Mouse (Mus musculus): ENCODE data around the gene Kifc5b.
"Not testable (repeated sequence)": the region's sequence is repeated elsewhere in the genome, so short reads cannot be mapped to it uniquely, and the experiment has no call there.

The Kifc5b gene

GRCm38 (mm10) chr17:26916711-26917482 is at the start of gene Kifc5b:
TSS of gene Kifc5b (plus strand) at chr17:26917091.
- peak; percentile 98 to 99 for DNase-seq (ENCODE audit: low spot score in 2 of 2)

- DNase-seq (ENCODE audit: low spot score in 2 of 2), result no peak
These were observed 48.1 kb upstream of the Kifc5b start for GRCm38 (mm10) chr17:26868756-26869155.

- DNase-seq (ENCODE audit: low spot score in 2 of 2), result no peak
These were observed 44.0 kb upstream of the Kifc5b start for GRCm38 (mm10) chr17:26872870-26873269.

- no peak for DNase-seq (ENCODE audit: low spot score in 2 of 2)
These were observed 43.4 kb upstream of the Kifc5b start for GRCm38 (mm10) chr17:26873502-26873901.

GRCm38 (mm10) chr17:26874542-26874941 is 42.3 kb upstream of the Kifc5b start:
- no peak for DNase-seq (ENCODE audit: low spot score in 2 of 2)

GRCm38 (mm10) chr17:26877927-26878326 is 39.0 kb upstream of the Kifc5b start:
- DNase-seq (ENCODE audit: low spot score in 2 of 2), result no peak

- DNase-seq (ENCODE audit: low spot score in 2 of 2), result no peak
These were observed 37.7 kb upstream of the Kifc5b start for GRCm38 (mm10) chr17:26879235-26879634.

- no peak for DNase-seq (ENCODE audit: low spot score in 2 of 2)
These were observed 34.2 kb upstream of the Kifc5b start for GRCm38 (mm10) chr17:26882706-26883105.

GRCm38 (mm10) chr17:26883585-26883984 is 33.3 kb upstream of the Kifc5b start:
- DNase-seq (ENCODE audit: low spot score in 2 of 2), result no peak

GRCm38 (mm10) chr17:26884995-26885926 is 31.6 kb upstream of the Kifc5b start:
- peak; percentile 78 to 80 for DNase-seq (ENCODE audit: low spot score in 2 of 2)

- DNase-seq (ENCODE audit: low spot score in 2 of 2), result peak; percentile 75 to 79
These were observed 30.7 kb upstream of the Kifc5b start for GRCm38 (mm10) chr17:26886047-26886749.

GRCm38 (mm10) chr17:26887926-26888325 is 29.0 kb upstream of the Kifc5b start:
- DNase-seq (ENCODE audit: low spot score in 2 of 2), result no peak

- no peak for DNase-seq (ENCODE audit: low spot score in 2 of 2)
These were observed 24.1 kb upstream of the Kifc5b start for GRCm38 (mm10) chr17:26892635-26893375.

- DNase-seq (ENCODE audit: low spot score in 2 of 2), result no peak
These were observed 23.4 kb upstream of the Kifc5b start for GRCm38 (mm10) chr17:26893492-26893891.

- DNase-seq (ENCODE audit: low spot score in 2 of 2), result no peak
These were observed 22.5 kb upstream of the Kifc5b start for GRCm38 (mm10) chr17:26894342-26894741.

- DNase-seq (ENCODE audit: low spot score in 2 of 2), result peak; percentile 53 to 54
These were observed 21.3 kb upstream of the Kifc5b start for GRCm38 (mm10) chr17:26895578-26895977.

- no peak for DNase-seq (ENCODE audit: low spot score in 2 of 2)
These were observed 16.0 kb upstream of the Kifc5b start for GRCm38 (mm10) chr17:26900916-26901315.

- DNase-seq (ENCODE audit: low spot score in 2 of 2), result no peak
These were observed 12.6 kb upstream of the Kifc5b start for GRCm38 (mm10) chr17:26904320-26904719.

GRCm38 (mm10) chr17:26907506-26907905 is 9.4 kb upstream of the Kifc5b start:
- not testable (repeated sequence) for DNase-seq (ENCODE audit: low spot score in 2 of 2)

GRCm38 (mm10) chr17:26915248-26915647 is 1.6 kb upstream of the Kifc5b start:
- DNase-seq (ENCODE audit: low spot score in 2 of 2), result no peak

GRCm38 (mm10) chr17:26917560-26917959 is 669 bp downstream of the Kifc5b start:
- not testable (repeated sequence) for DNase-seq (ENCODE audit: low spot score in 2 of 2)

All from spleen, postnatal 36 days (tissue).